ENCODE assay signal across 19 mouse cellular contexts in the genomic region with DNA sequence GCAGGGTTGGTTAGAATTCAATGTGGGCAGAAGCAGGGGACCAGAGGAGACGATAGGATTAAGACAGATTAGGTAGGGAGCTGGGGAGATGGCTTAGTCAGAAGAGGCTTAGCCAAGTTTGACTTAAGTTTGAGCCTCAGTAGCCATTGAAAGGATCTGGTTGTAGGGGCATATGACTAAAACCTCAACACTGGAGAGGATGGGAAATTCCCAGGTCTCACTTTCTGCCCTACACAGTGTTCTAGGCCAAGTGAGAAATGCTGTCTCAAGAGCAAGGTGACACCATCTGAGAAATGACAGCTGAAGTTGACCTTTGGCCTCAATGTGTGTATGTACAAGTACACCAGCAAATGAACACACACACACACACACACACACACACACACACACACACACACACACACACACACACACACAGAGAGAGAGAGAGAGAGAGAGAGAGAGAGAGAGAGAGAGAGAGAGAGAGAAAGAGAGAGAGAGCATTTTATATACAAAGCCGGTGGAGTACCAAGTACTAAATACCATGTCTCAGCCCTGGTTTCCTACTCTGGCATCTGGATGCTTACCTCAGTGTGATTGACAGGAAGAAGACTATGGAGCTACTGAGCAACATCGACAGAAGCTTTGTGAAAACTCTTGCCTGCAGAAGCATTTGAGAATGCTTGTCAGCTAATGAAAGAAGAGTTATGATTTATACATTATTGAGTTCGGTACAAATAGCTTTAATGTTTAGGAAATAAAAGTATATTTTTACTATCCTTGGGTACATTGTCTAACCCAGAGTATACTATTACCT.
"Had no signal": no experiment of that assay in that cellular context is flagged by ENCODE, and none has a peak within 500 bp of the region (broad histone marks: within the 10 kb centered on the region; RNA-seq: fewer than 3 reads in every experiment).

No protein-coding gene starts in this region.

- H3K4me3 ChIP-seq: left cerebral cortex, adult 2 months; liver, embryonic 13.5 days; myocyte; neural tube, embryonic 12.5 days; neural tube, embryonic 15.5 days had no signal

- DNase-seq: kidney, postnatal 36 days; layer of hippocampus, postnatal 36 days; liver, embryonic 13.5 days; lung, adult 2 months; lung, postnatal 14 days; lung, postnatal 4 days; midbrain, embryonic 14.5 days; right cerebral cortex, adult 18-20 months; right cerebral cortex, postnatal 14 days; right cerebral cortex, postnatal 4 days; spleen, adult 18-20 months; thymus, adult 18-20 months; thymus, postnatal 36 days had no signal

- H3K9ac ChIP-seq: liver, embryonic 13.5 days; neural tube, embryonic 12.5 days; neural tube, embryonic 15.5 days had no signal

- H3K27me3 ChIP-seq: liver, embryonic 13.5 days; neural tube, embryonic 12.5 days; neural tube, embryonic 15.5 days had no signal

- H3K36me3 ChIP-seq: liver, embryonic 13.5 days; neural tube, embryonic 12.5 days; neural tube, embryonic 15.5 days had no signal

- H3K4me2 ChIP-seq: liver, embryonic 13.5 days; midbrain, embryonic 11.5 days; neural tube, embryonic 12.5 days; neural tube, embryonic 15.5 days had no signal

- H3K4me1 ChIP-seq: liver, embryonic 13.5 days; neural tube, embryonic 12.5 days; neural tube, embryonic 15.5 days had no signal

- H3K27ac ChIP-seq: kidney, postnatal 0 days; left cerebral cortex, adult 2 months; liver, embryonic 13.5 days; neural tube, embryonic 12.5 days; neural tube, embryonic 15.5 days had no signal

- H3K9me3 ChIP-seq: liver, embryonic 13.5 days; neural tube, embryonic 12.5 days; neural tube, embryonic 15.5 days had no signal
